Mouse (Mus musculus): ENCODE measurements at regions not wholly inside any gene's neighbourhood (a gene's known extent, or its start where the extent isn't known, plus 50 kb on each side); places are given as distances from the start of the nearest gene placed in this dataset.

GRCm38 (mm10) chr12:7382455-7382854 lies 595.0 kb upstream of the Apob start:
- 90% methylated on average over 1 of the region's 1 CpGs for WGBS
- no peaks in the 10 kb centered on the region for H3K9me3 ChIP-seq (ENCODE audit: control insufficient read depth, low read length)
- H3K27ac ChIP-seq (ENCODE audit: low read depth, low read length) = no peak overlapping the region

GRCm38 (mm10) chr12:7403800-7404199 lies 573.6 kb upstream of the Apob start:
- no peak for ATAC-seq (ENCODE audit: insufficient read depth, low FRiP score, low TSS enrichment)
- no peaks in the 10 kb centered on the region for H3K36me3 ChIP-seq (ENCODE audit: control insufficient read depth, insufficient read depth, low read length)
- no peak overlapping the region for H3K9ac ChIP-seq (ENCODE audit: low read length)
- no peak overlapping the region for H3K4me2 ChIP-seq (ENCODE audit: low read depth)
- H3K4me1 ChIP-seq (ENCODE audit: control insufficient read depth, insufficient read depth, low read length) = no peaks in the 10 kb centered on the region
- H3K27me3 ChIP-seq (ENCODE audit: control insufficient read depth, insufficient read depth, low read length) = no peaks in the 10 kb centered on the region
- H3K9me3 ChIP-seq (ENCODE audit: control insufficient read depth, low read length) = no peaks in the 10 kb centered on the region
- H3K27ac ChIP-seq (ENCODE audit: low read depth, low read length) = no peak overlapping the region
- no peak for DNase-seq (ENCODE audit: low spot score)
- H3K4me3 ChIP-seq (ENCODE audit: low read depth, low read length) = no peak overlapping the region
- WGBS = 85% methylated on average over 4 of the region's 4 CpGs

More at GRCm38 (mm10) chr12:7382455-7382854, 595.0 kb upstream of the Apob start:
- DNase-seq (ENCODE audit: low spot score) (no peak), ATAC-seq (ENCODE audit: insufficient read depth, low FRiP score, low TSS enrichment) (no peak)
- H3K27me3 ChIP-seq (ENCODE audit: control insufficient read depth, insufficient read depth, low read length) = no peaks in the 10 kb centered on the region
- H3K9ac ChIP-seq (ENCODE audit: low read length) = no peak overlapping the region
- H3K4me3 ChIP-seq (ENCODE audit: low read depth, low read length) = no peak overlapping the region
- H3K36me3 ChIP-seq (ENCODE audit: control insufficient read depth, insufficient read depth, low read length) = no peaks in the 10 kb centered on the region
- no peak overlapping the region for H3K4me2 ChIP-seq (ENCODE audit: low read depth)
- no peaks in the 10 kb centered on the region for H3K4me1 ChIP-seq (ENCODE audit: control insufficient read depth, insufficient read depth, low read length)

- Histone ChIP-seq H3K4me3 (ENCODE audit: low read depth, low read length) (no peak overlapping the region), H3K9me3 (ENCODE audit: control insufficient read depth, low read length) (no peaks in the 10 kb centered on the region), H3K4me2 (ENCODE audit: low read depth) (no peak overlapping the region), H3K9ac (ENCODE audit: low read length) (no peak overlapping the region), H3K27ac (ENCODE audit: low read depth, low read length) (no peak overlapping the region), H3K27me3 (ENCODE audit: control insufficient read depth, insufficient read depth, low read length) (no peaks in the 10 kb centered on the region), H3K36me3 (ENCODE audit: control insufficient read depth, insufficient read depth, low read length) (no peaks in the 10 kb centered on the region), H3K4me1 (ENCODE audit: control insufficient read depth, insufficient read depth, low read length) (no peaks in the 10 kb centered on the region)
- 92% methylated on average over 4 of the region's 4 CpGs for WGBS
- no peak for DNase-seq (ENCODE audit: low spot score)
- no peak for ATAC-seq (ENCODE audit: insufficient read depth, low FRiP score, low TSS enrichment)
Observed at GRCm38 (mm10) chr12:7411810-7412209, 565.6 kb upstream of the Apob start.

- Histone ChIP-seq H3K4me3 (ENCODE audit: low read depth, low read length) (no peak overlapping the region), H3K27ac (ENCODE audit: low read depth, low read length) (no peak overlapping the region), H3K9ac (ENCODE audit: low read length) (no peak overlapping the region), H3K4me1 (ENCODE audit: control insufficient read depth, insufficient read depth, low read length) (no peaks in the 10 kb centered on the region), H3K36me3 (ENCODE audit: control insufficient read depth, insufficient read depth, low read length) (no peaks in the 10 kb centered on the region), H3K4me2 (ENCODE audit: low read depth) (no peak overlapping the region), H3K9me3 (ENCODE audit: control insufficient read depth, low read length) (no peaks in the 10 kb centered on the region), H3K27me3 (ENCODE audit: control insufficient read depth, insufficient read depth, low read length) (no peaks in the 10 kb centered on the region)
- 22% methylated on average over 1 of the region's 2 CpGs for WGBS
- ATAC-seq (ENCODE audit: insufficient read depth, low FRiP score, low TSS enrichment) (no peak), DNase-seq (ENCODE audit: low spot score) (peak; percentile 28)
Observed at GRCm38 (mm10) chr12:7420276-7420675, 557.2 kb upstream of the Apob start.

GRCm38 (mm10) chr12:7421826-7422540 lies 555.5 kb upstream of the Apob start:
- DNase-seq (ENCODE audit: low spot score) (no peak), ATAC-seq (ENCODE audit: insufficient read depth, low FRiP score, low TSS enrichment) (no peak)
- Histone ChIP-seq H3K4me1 (ENCODE audit: control insufficient read depth, insufficient read depth, low read length) (no peaks in the 10 kb centered on the region), H3K9ac (ENCODE audit: low read length) (no peak overlapping the region), H3K4me2 (ENCODE audit: low read depth) (no peak overlapping the region), H3K36me3 (ENCODE audit: control insufficient read depth, insufficient read depth, low read length) (no peaks in the 10 kb centered on the region), H3K9me3 (ENCODE audit: control insufficient read depth, low read length) (no peaks in the 10 kb centered on the region), H3K27ac (ENCODE audit: low read depth, low read length) (no peak overlapping the region), H3K4me3 (ENCODE audit: low read depth, low read length) (no peak overlapping the region), H3K27me3 (ENCODE audit: control insufficient read depth, insufficient read depth, low read length) (no peaks in the 10 kb centered on the region)
- 62% methylated on average over 2 of the region's 2 CpGs for WGBS

- H3K4me1 ChIP-seq (ENCODE audit: control insufficient read depth, insufficient read depth, low read length) = no peaks in the 10 kb centered on the region
- no peaks in the 10 kb centered on the region for H3K27me3 ChIP-seq (ENCODE audit: control insufficient read depth, insufficient read depth, low read length)
- ATAC-seq (ENCODE audit: insufficient read depth, low FRiP score, low TSS enrichment) (no peak), DNase-seq (ENCODE audit: low spot score) (no peak)
- H3K9me3 ChIP-seq (ENCODE audit: control insufficient read depth, low read length) = no peaks in the 10 kb centered on the region
- no peak overlapping the region for H3K4me3 ChIP-seq (ENCODE audit: low read depth, low read length)
- 83% methylated on average over 4 of the region's 4 CpGs for WGBS
- H3K9ac ChIP-seq (ENCODE audit: low read length) = no peak overlapping the region
- no peak overlapping the region for H3K27ac ChIP-seq (ENCODE audit: low read depth, low read length)
- H3K36me3 ChIP-seq (ENCODE audit: control insufficient read depth, insufficient read depth, low read length) = no peaks in the 10 kb centered on the region
- H3K4me2 ChIP-seq (ENCODE audit: low read depth) = no peak overlapping the region
Observed at GRCm38 (mm10) chr12:7430981-7431380, 546.5 kb upstream of the Apob start.

- no peaks in the 10 kb centered on the region for H3K4me1 ChIP-seq (ENCODE audit: control insufficient read depth, insufficient read depth, low read length)
- no peak overlapping the region for H3K4me3 ChIP-seq (ENCODE audit: low read depth, low read length)
- ATAC-seq (ENCODE audit: insufficient read depth, low FRiP score, low TSS enrichment) (no peak), DNase-seq (ENCODE audit: low spot score) (no peak)
- no peak overlapping the region for H3K27ac ChIP-seq (ENCODE audit: low read depth, low read length)
- H3K4me2 ChIP-seq (ENCODE audit: low read depth) = no peak overlapping the region
- WGBS = 88% methylated on average over 2 of the region's 2 CpGs
- no peak overlapping the region for H3K9ac ChIP-seq (ENCODE audit: low read length)
- no peaks in the 10 kb centered on the region for H3K36me3 ChIP-seq (ENCODE audit: control insufficient read depth, insufficient read depth, low read length)
- H3K27me3 ChIP-seq (ENCODE audit: control insufficient read depth, insufficient read depth, low read length) = no peaks in the 10 kb centered on the region
- no peaks in the 10 kb centered on the region for H3K9me3 ChIP-seq (ENCODE audit: control insufficient read depth, low read length)
Observed at GRCm38 (mm10) chr12:7445238-7445637, 532.2 kb upstream of the Apob start.

- no peak for ATAC-seq (ENCODE audit: insufficient read depth, low FRiP score, low TSS enrichment)
- Histone ChIP-seq H3K36me3 (ENCODE audit: control insufficient read depth, insufficient read depth, low read length) (no peaks in the 10 kb centered on the region), H3K27ac (ENCODE audit: low read depth, low read length) (no peak overlapping the region), H3K9me3 (ENCODE audit: control insufficient read depth, low read length) (no peaks in the 10 kb centered on the region), H3K4me2 (ENCODE audit: low read depth) (no peak overlapping the region), H3K4me1 (ENCODE audit: control insufficient read depth, insufficient read depth, low read length) (no peaks in the 10 kb centered on the region), H3K9ac (ENCODE audit: low read length) (no peak overlapping the region), H3K4me3 (ENCODE audit: low read depth, low read length) (no peak overlapping the region), H3K27me3 (ENCODE audit: control insufficient read depth, insufficient read depth, low read length) (no peaks in the 10 kb centered on the region)
- no peak for DNase-seq (ENCODE audit: low spot score)
- 53% methylated on average over 2 of the region's 2 CpGs for WGBS
Observed at GRCm38 (mm10) chr12:7450506-7450905, 526.9 kb upstream of the Apob start.

- ATAC-seq (ENCODE audit: insufficient read depth, low FRiP score, low TSS enrichment) = no peak
- no peak overlapping the region for H3K4me3 ChIP-seq (ENCODE audit: low read depth, low read length)
- WGBS = 83% methylated on average over 5 of the region's 5 CpGs
- no peaks in the 10 kb centered on the region for H3K4me1 ChIP-seq (ENCODE audit: control insufficient read depth, insufficient read depth, low read length)
- H3K27ac ChIP-seq (ENCODE audit: low read depth, low read length) = no peak overlapping the region
- H3K9me3 ChIP-seq (ENCODE audit: control insufficient read depth, low read length) = no peaks in the 10 kb centered on the region
- no peak overlapping the region for H3K9ac ChIP-seq (ENCODE audit: low read length)
- H3K36me3 ChIP-seq (ENCODE audit: control insufficient read depth, insufficient read depth, low read length) = no peaks in the 10 kb centered on the region
- no peak for DNase-seq (ENCODE audit: low spot score)
- H3K4me2 ChIP-seq (ENCODE audit: low read depth) = no peak overlapping the region
- no peaks in the 10 kb centered on the region for H3K27me3 ChIP-seq (ENCODE audit: control insufficient read depth, insufficient read depth, low read length)
Observed at GRCm38 (mm10) chr12:7457036-7457435, 520.4 kb upstream of the Apob start.

Measured in neural tube, embryonic 11.5 days (tissue).